Mouse (Mus musculus) heart, adult 2 months (tissue): ENCODE data around the gene Cd79b. TPM values are rescaled to one million over a fixed set of nuclear protein-coding genes. Genes with fewer than 3 reads are reported as not detected.

Experiments
- DNase-seq, 2 experiments: peaks; one replicate each; pipeline ENCODE4 v3.0.0; 2021
- H3K27ac ChIP-seq: fragments of 200-600 bp; 2 replicates; pipeline ENCODE4 v1.8.1; 2022
- H3K27me3 ChIP-seq: fragments of 200-500 bp; 2 replicates; pipeline ENCODE4 v1.6.1; 2012; ENCODE audit warnings: mild to moderate bottlenecking, low read length, inconsistent platforms, mixed read lengths; ENCODE audit not compliant: control insufficient read depth, insufficient read depth
- H3K36me3 ChIP-seq: fragments of 200-500 bp; 2 replicates; pipeline ENCODE4 v1.6.1; 2012; ENCODE audit warnings: low read length, inconsistent platforms; ENCODE audit not compliant: control insufficient read depth, insufficient read depth
- H3K4me1 ChIP-seq: fragments of 200-500 bp; 2 replicates; pipeline ENCODE4 v1.6.1; 2011; ENCODE audit warnings: low read length; ENCODE audit not compliant: control insufficient read depth, insufficient read depth
- H3K4me3 ChIP-seq: fragments of 200-600 bp; 2 replicates; pipeline ENCODE4 v1.8.1; 2022
- H3K79me2 ChIP-seq: fragments of 200-500 bp; replicated peaks from 2 replicates; pipeline ENCODE4 v1.6.1; 2012; ENCODE audit warnings: mild to moderate bottlenecking, inconsistent platforms, low read length, moderate library complexity, mixed read lengths; ENCODE audit not compliant: control insufficient read depth, insufficient read depth
- H3K9ac ChIP-seq: fragments of 200-500 bp; 2 replicates; pipeline ENCODE4 v1.6.1; 2012; ENCODE audit warnings: low read depth, mild to moderate bottlenecking, control low read depth, inconsistent platforms, low read length, mixed read lengths
- CTCF ChIP-seq: fragments of 200-600 bp; IDR thresholded peaks from 2 replicates; pipeline ENCODE4 v1.8.1; 2022; ENCODE audit warnings: antibody characterized with exemption, mild to moderate bottlenecking, moderate library complexity
- EP300 ChIP-seq: fragments of 200-500 bp; IDR thresholded peaks from 2 replicates; pipeline ENCODE4 v1.6.1; 2011; ENCODE audit warnings: low read depth, low read length, control low read depth; ENCODE audit not compliant: insufficient read depth
- POLR2A ChIP-seq: fragments of 200-500 bp; IDR thresholded peaks from 2 replicates; pipeline ENCODE4 v1.6.1; 2011; ENCODE audit warnings: mild to moderate bottlenecking, low read depth, low read length, control low read depth; ENCODE audit not compliant: insufficient read depth
- WGBS: fragments of 180-500 bp; shearing (Covaris S2); methylation state at CpG from one replicate; pipeline ENCODE4 v1.1.7; 2018; 5-methylcytosine and 5-hydroxymethylcytosine counted together
- intact Hi-C: fragments of 180-260 bp; cut with DNase I; formaldehyde crosslinking; loops from one replicate; pipeline ENCODE4 v1.15.1; 2025
- polyA plus RNA-seq: library from polyadenylated mRNA; depleted of rRNA; stranded (reverse); fragments of >200 nt; gene quantifications from 2 replicates; pipeline ENCODE4 v1.2.3, GENCODE M21; 2012
- total RNA-seq, 2 experiments: library from RNA; stranded (reverse); gene quantifications; 2 replicates each; pipeline ENCODE4 v1.2.3; 2021

The Cd79b gene
- total and polyA plus RNA-seq, 3 experiments: 1.7 to 10.1 (median 3.0) TPM

GRCm38 (mm10) chr11:106305348-106306064 lies 9.1 kb downstream of the Cd79b start:
- intact Hi-C loops: loop anchor here (2.0 kb wide), 1 partner anchor 19 kb away; no protein-coding TSS in a partner anchor
- DNase-seq: peak in 1 of 2 experiments; percentile 41
- no peaks in the 10 kb centered on the region for H3K79me2 ChIP-seq
- TF ChIP-seq CTCF (no peak), EP300 (no peak), POLR2A (no peak)
- H3K27me3 ChIP-seq: no peaks in the 10 kb centered on the region
- no peaks in the 10 kb centered on the region for H3K36me3 ChIP-seq
- H3K4me3 ChIP-seq: no peak overlapping the region
- H3K4me1 ChIP-seq: no peaks in the 10 kb centered on the region
- WGBS: 76% methylated on average over 10 of the region's 10 CpGs
- H3K9ac ChIP-seq: no peak overlapping the region
- H3K27ac ChIP-seq: no peak overlapping the region

GRCm38 (mm10) chr11:106302634-106303033 lies 11.9 kb downstream of the Cd79b start:
- H3K4me1 ChIP-seq: no peaks in the 10 kb centered on the region
- TF ChIP-seq POLR2A (no peak), EP300 (peak; percentile 89), CTCF (peak; percentile 85)
- H3K36me3 ChIP-seq: no peaks in the 10 kb centered on the region
- H3K27me3 ChIP-seq: no peaks in the 10 kb centered on the region
- intact Hi-C loops: loop anchor here (2.0 kb wide), 2 partner anchors 64 to 90 kb away; no protein-coding TSS in a partner anchor
- DNase-seq: peak; percentile 51 to 76
- no peak overlapping the region for H3K4me3 ChIP-seq
- 3% methylated on average over 2 of the region's 2 CpGs for WGBS
- H3K9ac ChIP-seq: no peak overlapping the region
- no peaks in the 10 kb centered on the region for H3K79me2 ChIP-seq
- H3K27ac ChIP-seq: no peak overlapping the region

GRCm38 (mm10) chr11:106301765-106302164 lies 12.8 kb downstream of the Cd79b start, which contains the start of gene Gh:
Gene Gh (minus strand): TSS chr11:106301865.
- WGBS: 75% methylated on average over 9 of the region's 9 CpGs
- no peak for DNase-seq
- Histone ChIP-seq H3K27ac (no peak within 1 kb of the TSS), H3K36me3 (no peaks in the 10 kb centered on the region), H3K4me3 (no peak within 1 kb of the TSS), H3K79me2 (no peaks in the 10 kb centered on the region), H3K9ac (no peak within 1 kb of the TSS), H3K27me3 (no peaks in the 10 kb centered on the region), H3K4me1 (no peaks in the 10 kb centered on the region)
- TF ChIP-seq CTCF (no peak), POLR2A (no peak), EP300 (no peak)
- intact Hi-C loops: loop anchor here (2.0 kb wide), 2 partner anchors 65 to 91 kb away; no protein-coding TSS in a partner anchor

- intact Hi-C loops: no loop called here
- no peaks in the 10 kb centered on the region for H3K27me3 ChIP-seq
- H3K4me3 ChIP-seq: no peak overlapping the region
- TF ChIP-seq CTCF (no peak), POLR2A (no peak), EP300 (no peak)
- no peak overlapping the region for H3K9ac ChIP-seq
- 87% methylated on average over 2 of the region's 2 CpGs for WGBS
- no peak overlapping the region for H3K27ac ChIP-seq
- no peaks in the 10 kb centered on the region for H3K4me1 ChIP-seq
- no peaks in the 10 kb centered on the region for H3K79me2 ChIP-seq
- H3K36me3 ChIP-seq: no peaks in the 10 kb centered on the region
- DNase-seq: no peak
Measured at GRCm38 (mm10) chr11:106291861-106292260, 22.7 kb downstream of the Cd79b start.

- H3K36me3 ChIP-seq: no peaks in the 10 kb centered on the region
- 91% methylated on average over 5 of the region's 5 CpGs for WGBS
- TF ChIP-seq CTCF: no peak
- TF ChIP-seq EP300: no peak
- TF ChIP-seq POLR2A: no peak
- H3K9ac ChIP-seq: no peak overlapping the region
- no peak overlapping the region for H3K27ac ChIP-seq
- H3K27me3 ChIP-seq: no peaks in the 10 kb centered on the region
- no peaks in the 10 kb centered on the region for H3K79me2 ChIP-seq
- H3K4me3 ChIP-seq: no peak overlapping the region
- intact Hi-C loops: no loop called here
- DNase-seq: no peak
- H3K4me1 ChIP-seq: no peaks in the 10 kb centered on the region
Measured at GRCm38 (mm10) chr11:106290376-106290775, 24.2 kb downstream of the Cd79b start.

GRCm38 (mm10) chr11:106289369-106289768 lies 25.2 kb downstream of the Cd79b start:
- H3K9ac ChIP-seq: no peak overlapping the region
- H3K79me2 ChIP-seq: no peaks in the 10 kb centered on the region
- intact Hi-C loops: no loop called here
- no peak for TF ChIP-seq POLR2A
- TF ChIP-seq EP300: 0 out of 2 replicates have a peak, but pooled peaks have one; percentile 35
- peak; percentile 63 for TF ChIP-seq CTCF
- DNase-seq: peak; percentile 53 to 66
- H3K36me3 ChIP-seq: no peaks in the 10 kb centered on the region
- no peak overlapping the region for H3K4me3 ChIP-seq
- H3K27me3 ChIP-seq: no peaks in the 10 kb centered on the region
- no peak overlapping the region for H3K27ac ChIP-seq
- 23% methylated on average over 8 of the region's 8 CpGs for WGBS
- no peaks in the 10 kb centered on the region for H3K4me1 ChIP-seq
